Mouse (Mus musculus): ENCODE results near the gene Egf. TPM values are rescaled to one million over a fixed set of nuclear protein-coding genes. Genes with fewer than 3 reads are reported as not detected.

Egf gene
- total and polyA plus RNA-seq, 3 experiments = 1.3 to 5.4 (median 3.1) TPM

DNA sequence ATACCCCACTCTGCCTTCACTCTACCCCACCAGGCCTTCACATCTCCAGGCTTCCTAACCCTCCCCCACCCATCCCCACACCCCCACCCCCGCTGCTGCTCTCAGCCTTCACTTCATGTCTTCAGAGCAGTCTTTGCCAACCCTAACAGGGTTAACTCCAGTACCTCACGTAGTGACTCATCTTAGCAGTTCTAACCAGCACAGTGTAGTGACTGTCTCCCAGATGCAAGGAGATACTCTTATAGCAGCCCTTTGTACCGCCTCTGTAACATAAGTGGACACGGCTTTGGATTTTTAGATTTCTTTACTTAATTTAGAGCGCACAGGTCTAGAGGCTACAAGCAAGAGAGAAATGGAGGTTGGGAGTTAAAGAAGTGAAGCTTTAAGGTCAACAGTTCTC, 106.5 kb downstream of the Egf start:
- H3K27me3 ChIP-seq (ENCODE audit: control insufficient read depth, insufficient read depth, low read length) = no peaks in the 10 kb centered on the region
- intact Hi-C loops (cut with DNase I) = no loop called here
- TF ChIP-seq EP300 (IDR thresholded peaks at IDR 0.05; ENCODE audit: insufficient read depth, low read depth, low read length) (no peak), POLR2A (IDR thresholded peaks at IDR 0.05; ENCODE audit: insufficient read depth, low read depth, low read length) (no peak)
- WGBS = 91% methylated on average over 5 of the region's 5 CpGs
- H3K9ac ChIP-seq (ENCODE audit: low read depth, low read length) = no peak overlapping the region
- H3K36me3 ChIP-seq (ENCODE audit: control insufficient read depth, insufficient read depth, low read length) = no peaks in the 10 kb centered on the region
- no peaks in the 10 kb centered on the region for H3K4me1 ChIP-seq (ENCODE audit: control insufficient read depth, insufficient read depth, low read length)
- DNase-seq = no peak
- H3K4me3 ChIP-seq = no peak overlapping the region
- H3K79me2 ChIP-seq (replicated peaks; ENCODE audit: control insufficient read depth, insufficient read depth, low read length) = no peaks in the 10 kb centered on the region
- no peak overlapping the region for H3K27ac ChIP-seq

DNA sequence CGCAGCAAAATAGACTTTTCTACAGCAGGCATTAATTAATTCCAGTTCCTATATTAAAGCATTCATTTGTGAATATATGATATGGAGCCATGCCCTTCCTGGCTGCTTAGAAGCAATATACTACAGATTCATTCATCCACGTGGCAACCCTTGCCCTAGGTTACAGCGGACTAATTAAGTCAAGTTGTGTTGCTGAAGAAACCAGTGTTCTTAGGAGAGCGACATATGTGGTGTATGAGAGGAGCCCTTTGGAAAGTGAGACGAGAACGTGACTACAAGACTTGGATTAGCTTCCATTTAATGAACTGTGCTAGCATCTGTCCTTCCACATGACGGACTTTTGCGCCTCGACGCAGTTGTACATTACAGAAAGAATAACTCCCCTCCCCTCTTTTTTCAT, 107.8 kb downstream of the Egf start:
- no peaks in the 10 kb centered on the region for H3K27me3 ChIP-seq (ENCODE audit: control insufficient read depth, insufficient read depth, low read length)
- H3K4me1 ChIP-seq (ENCODE audit: control insufficient read depth, insufficient read depth, low read length) = no peaks in the 10 kb centered on the region
- no peak overlapping the region for H3K4me3 ChIP-seq
- no peak overlapping the region for H3K9ac ChIP-seq (ENCODE audit: low read depth, low read length)
- H3K27ac ChIP-seq = no peak overlapping the region
- intact Hi-C loops (cut with DNase I) = no loop called here
- no peaks in the 10 kb centered on the region for H3K79me2 ChIP-seq (replicated peaks; ENCODE audit: control insufficient read depth, insufficient read depth, low read length)
- no peak for DNase-seq
- no peaks in the 10 kb centered on the region for H3K36me3 ChIP-seq (ENCODE audit: control insufficient read depth, insufficient read depth, low read length)
- TF ChIP-seq POLR2A (IDR thresholded peaks at IDR 0.05; ENCODE audit: insufficient read depth, low read depth, low read length) = no peak
- TF ChIP-seq CTCF (IDR thresholded peaks at IDR 0.05) = no peak
- no peak for TF ChIP-seq EP300 (IDR thresholded peaks at IDR 0.05; ENCODE audit: insufficient read depth, low read depth, low read length)
- 94% methylated on average over 10 of the region's 10 CpGs for WGBS

DNA sequence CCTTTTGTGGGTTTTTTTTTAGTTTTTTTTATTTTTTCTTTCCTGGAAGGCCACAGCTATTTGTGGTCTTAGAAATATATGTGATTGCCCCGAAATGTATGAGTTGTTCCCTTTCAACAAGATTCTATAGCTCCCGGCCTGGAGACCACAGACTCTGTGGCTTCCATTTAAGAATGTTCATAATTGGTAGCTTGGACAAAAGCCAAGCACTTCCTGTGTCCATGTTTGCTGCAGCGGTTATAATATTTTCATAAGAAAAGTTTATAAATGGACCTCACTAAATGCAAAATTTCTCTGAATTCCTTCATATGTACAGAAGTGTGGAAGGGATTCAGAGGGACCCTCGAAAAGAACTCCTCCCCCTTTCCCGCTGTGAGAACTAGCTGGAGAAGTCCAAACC, 108.3 kb downstream of the Egf start:
- TF ChIP-seq CTCF (IDR thresholded peaks at IDR 0.05) = no peak
- no peak for TF ChIP-seq EP300 (IDR thresholded peaks at IDR 0.05; ENCODE audit: insufficient read depth, low read depth, low read length)
- TF ChIP-seq POLR2A (IDR thresholded peaks at IDR 0.05; ENCODE audit: insufficient read depth, low read depth, low read length) = no peak
- no peak for DNase-seq
- Histone ChIP-seq H3K36me3 (ENCODE audit: control insufficient read depth, insufficient read depth, low read length) (no peaks in the 10 kb centered on the region), H3K27ac (no peak overlapping the region), H3K27me3 (ENCODE audit: control insufficient read depth, insufficient read depth, low read length) (no peaks in the 10 kb centered on the region), H3K79me2 (replicated peaks; ENCODE audit: control insufficient read depth, insufficient read depth, low read length) (no peaks in the 10 kb centered on the region), H3K4me1 (ENCODE audit: control insufficient read depth, insufficient read depth, low read length) (no peaks in the 10 kb centered on the region), H3K4me3 (no peak overlapping the region), H3K9ac (ENCODE audit: low read depth, low read length) (no peak overlapping the region)
- intact Hi-C loops (cut with DNase I) = no loop called here
- WGBS = 69% methylated on average over 5 of the region's 5 CpGs

DNA sequence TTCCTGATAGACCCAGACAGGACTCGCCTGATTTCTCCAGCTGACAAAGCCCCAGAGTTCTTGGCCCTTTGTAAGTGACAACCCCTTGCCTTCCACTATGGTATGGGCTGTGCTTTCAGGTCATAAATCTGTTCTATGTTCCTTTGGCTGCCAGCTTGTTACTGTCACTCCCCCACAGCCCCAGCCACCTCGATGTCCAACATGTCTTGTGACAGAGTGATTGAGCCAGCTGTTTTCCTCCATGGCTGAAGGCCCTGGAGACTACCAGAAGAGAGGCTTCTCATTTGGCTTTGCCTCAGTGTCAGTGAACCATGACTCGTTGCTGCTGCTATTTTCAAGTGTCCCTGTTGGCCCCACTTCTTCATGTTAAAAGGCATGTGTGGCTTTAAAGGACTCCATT, 109.7 kb downstream of the Egf start:
- no peak overlapping the region for H3K4me3 ChIP-seq
- 41% methylated on average over 3 of the region's 3 CpGs for WGBS
- no peaks in the 10 kb centered on the region for H3K27me3 ChIP-seq (ENCODE audit: control insufficient read depth, insufficient read depth, low read length)
- no peaks in the 10 kb centered on the region for H3K79me2 ChIP-seq (replicated peaks; ENCODE audit: control insufficient read depth, insufficient read depth, low read length)
- H3K36me3 ChIP-seq (ENCODE audit: control insufficient read depth, insufficient read depth, low read length) = no peaks in the 10 kb centered on the region
- TF ChIP-seq EP300 (IDR thresholded peaks at IDR 0.05; ENCODE audit: insufficient read depth, low read depth, low read length) = no peak
- TF ChIP-seq CTCF (IDR thresholded peaks at IDR 0.05) = no peak
- TF ChIP-seq POLR2A (IDR thresholded peaks at IDR 0.05; ENCODE audit: insufficient read depth, low read depth, low read length) = no peak
- DNase-seq = no peak
- no peak overlapping the region for H3K9ac ChIP-seq (ENCODE audit: low read depth, low read length)
- intact Hi-C loops (cut with DNase I) = no loop called here
- no peak overlapping the region for H3K27ac ChIP-seq
- no peaks in the 10 kb centered on the region for H3K4me1 ChIP-seq (ENCODE audit: control insufficient read depth, insufficient read depth, low read length)

DNA sequence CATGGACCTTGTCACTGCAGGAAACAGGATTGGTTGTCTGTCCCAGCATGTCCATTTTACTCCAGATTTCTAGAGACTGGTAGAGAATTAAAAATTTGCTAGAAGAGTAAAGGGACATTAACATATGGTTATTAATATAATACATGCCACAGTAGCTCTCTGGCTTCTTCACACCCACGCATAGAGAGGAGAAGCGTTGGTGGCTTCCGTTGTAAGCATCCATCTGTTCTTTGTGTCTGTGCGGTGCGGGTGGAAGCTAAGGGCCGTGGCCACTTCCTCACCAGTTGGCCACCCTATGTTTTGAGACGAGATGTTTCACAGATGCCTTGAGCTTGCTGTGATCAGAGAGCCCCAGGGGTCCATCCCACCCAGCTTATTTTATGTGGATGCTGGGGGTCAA, 113.5 kb downstream of the Egf start:
- no peak for DNase-seq
- intact Hi-C loops (cut with DNase I) = no loop called here
- Histone ChIP-seq H3K79me2 (replicated peaks; ENCODE audit: control insufficient read depth, insufficient read depth, low read length) (no peaks in the 10 kb centered on the region), H3K36me3 (ENCODE audit: control insufficient read depth, insufficient read depth, low read length) (no peaks in the 10 kb centered on the region), H3K27ac (no peak overlapping the region), H3K9ac (ENCODE audit: low read depth, low read length) (no peak overlapping the region), H3K4me3 (no peak overlapping the region), H3K27me3 (ENCODE audit: control insufficient read depth, insufficient read depth, low read length) (no peaks in the 10 kb centered on the region), H3K4me1 (ENCODE audit: control insufficient read depth, insufficient read depth, low read length) (no peaks in the 10 kb centered on the region)
- TF ChIP-seq EP300 (IDR thresholded peaks at IDR 0.05; ENCODE audit: insufficient read depth, low read depth, low read length) = no peak
- no peak for TF ChIP-seq CTCF (IDR thresholded peaks at IDR 0.05)
- no peak for TF ChIP-seq POLR2A (IDR thresholded peaks at IDR 0.05; ENCODE audit: insufficient read depth, low read depth, low read length)
- 75% methylated on average over 7 of the region's 7 CpGs for WGBS

DNA sequence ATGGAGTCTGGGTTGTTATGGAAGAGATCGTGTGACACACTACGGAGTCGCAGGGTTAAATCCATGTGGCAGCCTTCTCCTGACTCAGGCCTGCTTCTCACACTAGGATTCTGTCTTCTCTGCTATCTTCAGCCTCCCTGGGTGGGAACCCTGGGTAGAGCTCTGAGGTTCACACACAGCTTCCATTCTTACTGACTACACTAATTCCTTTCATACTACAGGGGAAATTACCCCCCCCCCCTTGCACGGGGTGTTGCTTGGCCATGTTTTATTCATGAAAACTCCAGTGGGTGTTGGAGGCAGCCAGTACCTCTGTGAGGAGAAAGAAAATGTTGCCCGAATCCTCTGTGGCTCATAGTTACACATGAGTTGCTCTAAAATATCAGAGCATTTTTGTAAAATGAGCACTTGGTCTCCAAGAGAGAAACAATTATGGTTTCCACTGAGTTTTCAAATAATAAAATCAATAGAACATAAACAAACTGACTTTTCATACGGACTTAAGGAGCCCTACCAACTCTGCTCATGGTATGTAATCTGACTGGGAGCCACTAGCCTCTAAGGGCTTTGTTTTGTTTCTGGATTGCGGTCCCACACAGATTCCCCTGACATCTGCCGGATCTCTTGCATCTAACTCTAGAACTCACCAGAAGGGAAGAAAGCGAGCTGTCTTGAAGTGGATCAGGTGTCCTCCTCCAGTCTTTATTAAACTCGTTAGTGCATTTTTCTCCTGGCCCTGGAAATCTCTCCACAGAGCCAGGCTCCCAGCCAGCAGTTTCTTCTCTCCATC, 114.7 kb downstream of the Egf start:
- Histone ChIP-seq H3K4me1 (ENCODE audit: control insufficient read depth, insufficient read depth, low read length) (no peaks in the 10 kb centered on the region), H3K36me3 (ENCODE audit: control insufficient read depth, insufficient read depth, low read length) (no peaks in the 10 kb centered on the region), H3K27ac (no peak overlapping the region), H3K27me3 (ENCODE audit: control insufficient read depth, insufficient read depth, low read length) (no peaks in the 10 kb centered on the region), H3K79me2 (replicated peaks; ENCODE audit: control insufficient read depth, insufficient read depth, low read length) (no peaks in the 10 kb centered on the region), H3K4me3 (no peak overlapping the region), H3K9ac (ENCODE audit: low read depth, low read length) (no peak overlapping the region)
- TF ChIP-seq CTCF (IDR thresholded peaks at IDR 0.05) (no peak), POLR2A (IDR thresholded peaks at IDR 0.05; ENCODE audit: insufficient read depth, low read depth, low read length) (no peak), EP300 (IDR thresholded peaks at IDR 0.05; ENCODE audit: insufficient read depth, low read depth, low read length) (no peak)
- intact Hi-C loops (cut with DNase I) = no loop called here
- no peak for DNase-seq
- 83% methylated on average over 10 of the region's 10 CpGs for WGBS

Data from heart, adult 2 months (tissue).